Mouse (Mus musculus) embryonic facial prominence, embryonic 12.5 days (tissue): ENCODE results near the gene Trmt112. TPM values are rescaled to one million over a fixed set of nuclear protein-coding genes. Genes with fewer than 3 reads are reported as not detected.

ENCODE experiments used
- ATAC-seq: fragments of 200-750 bp; cut with Nextera tagmentation; 2 replicates; pipeline ENCODE4 v1.8.0; 2017; ENCODE audit not compliant: insufficient number of reproducible peaks, insufficient read depth, low FRiP score, low TSS enrichment
- H3K27ac ChIP-seq: fragments of 300-500 bp; sonication (generic); 2 replicates; pipeline ENCODE4 v1.5.1; 2016; ENCODE audit warnings: mild to moderate bottlenecking
- H3K27me3 ChIP-seq: fragments of 300-500 bp; sonication (generic); 2 replicates; pipeline ENCODE4 v1.6.1; 2016; ENCODE audit warnings: mild to moderate bottlenecking, moderate library complexity
- H3K36me3 ChIP-seq: fragments of 300-500 bp; sonication (generic); 2 replicates; pipeline ENCODE4 v1.6.1; 2016; ENCODE audit warnings: mild to moderate bottlenecking
- H3K4me1 ChIP-seq: fragments of 300-500 bp; sonication (generic); 2 replicates; pipeline ENCODE4 v1.6.1; 2016
- H3K4me2 ChIP-seq: fragments of 300-500 bp; sonication (generic); replicated peaks from 2 replicates; pipeline ENCODE4 v1.6.1; 2016; ENCODE audit warnings: mild to moderate bottlenecking, moderate library complexity
- H3K4me3 ChIP-seq: fragments of 300-500 bp; sonication (generic); 2 replicates; pipeline ENCODE4 v1.5.1; 2016; ENCODE audit warnings: mild to moderate bottlenecking
- H3K9ac ChIP-seq: fragments of 300-500 bp; sonication (generic); 2 replicates; pipeline ENCODE4 v1.6.1; 2016; ENCODE audit warnings: mild to moderate bottlenecking, moderate library complexity
- H3K9me3 ChIP-seq: fragments of 300-500 bp; sonication (generic); 2 replicates; pipeline ENCODE4 v1.6.1; 2016; ENCODE audit warnings: mild to moderate bottlenecking, moderate library complexity
- WGBS: fragments of 180-500 bp; shearing (Covaris S2); methylation state at CpG from one replicate; pipeline ENCODE4 v1.1.7; 2016; 5-methylcytosine and 5-hydroxymethylcytosine counted together
- microRNA-seq: library from miRNA; unstranded; fragments of <30 nt; microRNA quantifications from one replicate; pipeline ENCODE4, GENCODE M21; 2017
- polyA plus RNA-seq: library from polyadenylated mRNA; unstranded; fragments of >200 nt; fragmentation: Nextera tagmentation; extraction: Ambion mirVana; gene quantifications from 2 replicates; pipeline ENCODE4 v1.2.1, GENCODE M21; 2016

The Trmt112 gene
- polyA plus RNA-seq, 1 experiment from 2014 or later = 142 TPM

- no peak overlapping the region for H3K27ac ChIP-seq
- no peak overlapping the region for H3K9ac ChIP-seq
- no peak overlapping the region for H3K4me3 ChIP-seq
- H3K4me1 ChIP-seq = peaks cover 16% of the 10 kb centered on the region
- no peaks in the 10 kb centered on the region for H3K9me3 ChIP-seq
- no peak for ATAC-seq
- no peaks in the 10 kb centered on the region for H3K27me3 ChIP-seq
- no peak overlapping the region for H3K4me2 ChIP-seq
- 67% methylated on average over 9 of the region's 9 CpGs for WGBS
- H3K36me3 ChIP-seq = peaks cover 50% of the 10 kb centered on the region
Measured at GRCm38 (mm10) chr19:6954046-6954445, 44.5 kb downstream of the Trmt112 start.

DNA sequence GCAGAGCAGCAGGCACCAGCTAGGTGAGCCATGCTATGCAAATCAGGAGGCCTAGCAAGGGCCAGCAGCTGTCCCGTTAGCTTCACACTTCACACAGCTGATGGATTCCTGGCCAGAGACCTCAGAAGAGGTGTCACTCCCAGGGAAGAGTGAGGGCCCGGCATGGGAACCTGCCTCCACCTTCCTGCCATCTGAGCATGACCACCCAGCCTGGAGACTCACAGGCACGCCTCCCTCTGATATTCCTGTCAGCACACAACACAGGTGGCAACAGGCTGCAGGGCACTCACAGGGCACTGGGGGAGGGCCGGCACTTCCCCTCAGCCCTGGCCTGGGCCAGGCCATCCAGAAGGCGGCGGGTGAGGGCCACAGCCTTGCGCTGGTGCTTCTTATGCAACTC lies 45.9 kb downstream of the Trmt112 start:
- H3K9ac ChIP-seq = no peak overlapping the region; the same call in 1 of the 2 replicates
- H3K27ac ChIP-seq = no peak overlapping the region
- no peaks in the 10 kb centered on the region for H3K9me3 ChIP-seq
- no peak overlapping the region for H3K4me2 ChIP-seq
- no peak for ATAC-seq
- H3K27me3 ChIP-seq = no peaks in the 10 kb centered on the region
- peaks cover 64% of the 10 kb centered on the region for H3K36me3 ChIP-seq
- H3K4me3 ChIP-seq = no peak overlapping the region
- 85% methylated on average over 7 of the region's 7 CpGs for WGBS
- H3K4me1 ChIP-seq = peaks cover 10% of the 10 kb centered on the region

- Histone ChIP-seq H3K4me3 (no peak overlapping the region), H3K27me3 (no peaks in the 10 kb centered on the region), H3K27ac (no peak overlapping the region), H3K4me2 (no peak overlapping the region), H3K9me3 (no peaks in the 10 kb centered on the region), H3K4me1 (peaks cover 10% of the 10 kb centered on the region), H3K36me3 (peaks cover 67% of the 10 kb centered on the region), H3K9ac (no peak overlapping the region)
- no peak for ATAC-seq
- 82% methylated on average over 10 of the region's 10 CpGs for WGBS
Measured at GRCm38 (mm10) chr19:6956461-6956860, 47.0 kb downstream of the Trmt112 start.

Small RNA genes lying within 50 kb of the gene (microRNA-seq; reads per million reads assigned to microRNA genes)
- 0.73 reads per million for gene Mir6990

Other genes starting within 250 kb of the Trmt112 start
- 17.8 and 19.5 TPM in 2 replicates for gene Rps6ka4, start 69.1 kb upstream of the Trmt112 start, polyA plus RNA-seq
- gene Ccdc88b, start 51.5 kb upstream of the Trmt112 start, polyA plus RNA-seq = 0.69 and 0.70 TPM in 2 replicates
- gene Prdx5, start 408 bp downstream of the Trmt112 start, polyA plus RNA-seq = 192 and 193 TPM in 2 replicates
- 9.5 and 10.9 TPM in 2 replicates for gene Esrra, start 12.1 kb downstream of the Trmt112 start, polyA plus RNA-seq
- 1.2 and 1.7 TPM in 2 replicates for gene Catsperz, start 15.7 kb downstream of the Trmt112 start, polyA plus RNA-seq
- 0.62 and 0.65 TPM in 2 replicates for gene Kcnk4, start 24.8 kb downstream of the Trmt112 start, polyA plus RNA-seq
- 75.0 and 77.6 TPM in 2 replicates for gene Bad, start 32.2 kb downstream of the Trmt112 start, polyA plus RNA-seq
- gene Gpr137, start 32.8 kb downstream of the Trmt112 start, polyA plus RNA-seq = 28.4 and 32.7 TPM in 2 replicates
- gene Ppp1r14b, start 65.3 kb downstream of the Trmt112 start, polyA plus RNA-seq = 255 and 291 TPM in 2 replicates
- gene Plcb3, start 66.8 kb downstream of the Trmt112 start, polyA plus RNA-seq = 47.4 and 48.7 TPM in 2 replicates
- 76.2 and 77.9 TPM in 2 replicates for gene Fkbp2, start 70.8 kb downstream of the Trmt112 start, polyA plus RNA-seq
- gene Vegfb, start 78.0 kb downstream of the Trmt112 start, polyA plus RNA-seq = 53.3 and 57.5 TPM in 2 replicates
- gene Dnajc4, start 82.9 kb downstream of the Trmt112 start, polyA plus RNA-seq = 22.5 and 23.1 TPM in 2 replicates
- gene Nudt22, start 86.4 kb downstream of the Trmt112 start, polyA plus RNA-seq = 20.5 and 25.0 TPM in 2 replicates
- gene Trpt1, start 86.4 kb downstream of the Trmt112 start, polyA plus RNA-seq = 10.8 and 11.7 TPM in 2 replicates
- gene Fermt3, start 109.8 kb downstream of the Trmt112 start, polyA plus RNA-seq = 6.5 and 7.2 TPM in 2 replicates
- 273 and 275 TPM in 2 replicates for gene Stip1, start 130.3 kb downstream of the Trmt112 start, polyA plus RNA-seq
- 11.3 and 12.2 TPM in 2 replicates for gene Macrod1, start 147.1 kb downstream of the Trmt112 start, polyA plus RNA-seq
- 6.6 and 6.8 TPM in 2 replicates for gene Flrt1, start 196.0 kb downstream of the Trmt112 start, polyA plus RNA-seq